Mouse (Mus musculus): ENCODE results near the gene Elobl. TPM values are rescaled to one million over a fixed set of nuclear protein-coding genes. Genes with fewer than 3 reads are reported as not detected.

Gene Elobl
- polyA plus RNA-seq, 1 experiment from 2014 or later = not detected

- H3K4me2 ChIP-seq (ENCODE audit: low read length) = no peak overlapping the region
- H3K4me3 ChIP-seq (ENCODE audit: low read depth, low read length) = no peak overlapping the region
- WGBS = 89% methylated on average over 2 of the region's 2 CpGs
- H3K9me3 ChIP-seq (replicated peaks; ENCODE audit: control insufficient read depth, low read length) = no peaks in the 10 kb centered on the region
- DNase-seq (ENCODE audit: low spot score) (no peak), ATAC-seq (no peak)
- H3K27ac ChIP-seq (ENCODE audit: low read depth, low read length) = no peak overlapping the region
- peaks cover 11% of the 10 kb centered on the region for H3K36me3 ChIP-seq (ENCODE audit: control insufficient read depth, insufficient read depth, low read length)
- H3K27me3 ChIP-seq (replicated peaks; ENCODE audit: control insufficient read depth, insufficient read depth, low read length) = peaks cover 15% of the 10 kb centered on the region
- H3K9ac ChIP-seq (ENCODE audit: low read length) = no peak overlapping the region
- no peaks in the 10 kb centered on the region for H3K4me1 ChIP-seq (ENCODE audit: control insufficient read depth, insufficient read depth, low read length)
These were observed 28.9 kb upstream of the Elobl start for GRCm38 (mm10) chr11:88995616-88996015.

- H3K27ac ChIP-seq (ENCODE audit: low read depth, low read length) = no peak overlapping the region
- no peaks in the 10 kb centered on the region for H3K4me1 ChIP-seq (ENCODE audit: control insufficient read depth, insufficient read depth, low read length)
- peaks cover 11% of the 10 kb centered on the region for H3K27me3 ChIP-seq (replicated peaks; ENCODE audit: control insufficient read depth, insufficient read depth, low read length)
- ATAC-seq = no peak
- 93% methylated on average over 7 of the region's 7 CpGs for WGBS
- H3K9me3 ChIP-seq (replicated peaks; ENCODE audit: control insufficient read depth, low read length) = no peaks in the 10 kb centered on the region
- peaks cover 15% of the 10 kb centered on the region for H3K36me3 ChIP-seq (ENCODE audit: control insufficient read depth, insufficient read depth, low read length)
- DNase-seq (ENCODE audit: low spot score) = no peak
- no peak overlapping the region for H3K9ac ChIP-seq (ENCODE audit: low read length)
- H3K4me3 ChIP-seq (ENCODE audit: low read depth, low read length) = no peak overlapping the region
- no peak overlapping the region for H3K4me2 ChIP-seq (ENCODE audit: low read length)
These were observed 27.8 kb upstream of the Elobl start for GRCm38 (mm10) chr11:88994492-88994891.

GRCm38 (mm10) chr11:88993625-88994024 lies 26.9 kb upstream of the Elobl start:
- H3K4me2 ChIP-seq (ENCODE audit: low read length) = no peak overlapping the region
- peaks cover 15% of the 10 kb centered on the region for H3K36me3 ChIP-seq (ENCODE audit: control insufficient read depth, insufficient read depth, low read length)
- peak; percentile 37 for DNase-seq (ENCODE audit: low spot score)
- no peaks in the 10 kb centered on the region for H3K4me1 ChIP-seq (ENCODE audit: control insufficient read depth, insufficient read depth, low read length)
- H3K4me3 ChIP-seq (ENCODE audit: low read depth, low read length) = no peak overlapping the region
- H3K9ac ChIP-seq (ENCODE audit: low read length) = no peak overlapping the region
- WGBS = 13% methylated on average over 5 of the region's 5 CpGs
- ATAC-seq = no peak
- H3K27me3 ChIP-seq (replicated peaks; ENCODE audit: control insufficient read depth, insufficient read depth, low read length) = 0 out of 2 replicates have a peak, but pooled peaks cover 3% of the 10 kb centered on the region
- no peak overlapping the region for H3K27ac ChIP-seq (ENCODE audit: low read depth, low read length)
- no peaks in the 10 kb centered on the region for H3K9me3 ChIP-seq (replicated peaks; ENCODE audit: control insufficient read depth, low read length)

GRCm38 (mm10) chr11:88993186-88993585 lies 26.5 kb upstream of the Elobl start:
- 0 out of 2 replicates have a peak, but pooled peaks cover 2% of the 10 kb centered on the region for H3K27me3 ChIP-seq (replicated peaks; ENCODE audit: control insufficient read depth, insufficient read depth, low read length)
- H3K4me3 ChIP-seq (ENCODE audit: low read depth, low read length) = no peak overlapping the region
- H3K9me3 ChIP-seq (replicated peaks; ENCODE audit: control insufficient read depth, low read length) = no peaks in the 10 kb centered on the region
- no peaks in the 10 kb centered on the region for H3K4me1 ChIP-seq (ENCODE audit: control insufficient read depth, insufficient read depth, low read length)
- H3K36me3 ChIP-seq (ENCODE audit: control insufficient read depth, insufficient read depth, low read length) = peaks cover 18% of the 10 kb centered on the region
- ATAC-seq = no peak
- H3K27ac ChIP-seq (ENCODE audit: low read depth, low read length) = no peak overlapping the region
- 53% methylated on average over 7 of the region's 7 CpGs for WGBS
- H3K4me2 ChIP-seq (ENCODE audit: low read length) = no peak overlapping the region
- no peak overlapping the region for H3K9ac ChIP-seq (ENCODE audit: low read length)
- DNase-seq (ENCODE audit: low spot score) = no peak

- no peak overlapping the region for H3K27ac ChIP-seq (ENCODE audit: low read depth, low read length)
- no peaks in the 10 kb centered on the region for H3K9me3 ChIP-seq (replicated peaks; ENCODE audit: control insufficient read depth, low read length)
- ATAC-seq = no peak
- no peak overlapping the region for H3K4me3 ChIP-seq (ENCODE audit: low read depth, low read length)
- H3K27me3 ChIP-seq (replicated peaks; ENCODE audit: control insufficient read depth, insufficient read depth, low read length) = no peaks in the 10 kb centered on the region
- no peak overlapping the region for H3K4me2 ChIP-seq (ENCODE audit: low read length)
- 77% methylated on average over 5 of the region's 5 CpGs for WGBS
- no peaks in the 10 kb centered on the region for H3K4me1 ChIP-seq (ENCODE audit: control insufficient read depth, insufficient read depth, low read length)
- H3K9ac ChIP-seq (ENCODE audit: low read length) = no peak overlapping the region
- DNase-seq (ENCODE audit: low spot score) = peak; percentile 53
- peaks cover 46% of the 10 kb centered on the region for H3K36me3 ChIP-seq (ENCODE audit: control insufficient read depth, insufficient read depth, low read length)
These were observed 22.8 kb upstream of the Elobl start for GRCm38 (mm10) chr11:88989530-88989929.

- WGBS = 76% methylated on average over 5 of the region's 5 CpGs
- no peak overlapping the region for H3K4me2 ChIP-seq (ENCODE audit: low read length)
- H3K4me1 ChIP-seq (ENCODE audit: control insufficient read depth, insufficient read depth, low read length) = no peaks in the 10 kb centered on the region
- H3K9ac ChIP-seq (ENCODE audit: low read length) = no peak overlapping the region
- ATAC-seq = no peak
- no peak for DNase-seq (ENCODE audit: low spot score)
- H3K27me3 ChIP-seq (replicated peaks; ENCODE audit: control insufficient read depth, insufficient read depth, low read length) = no peaks in the 10 kb centered on the region
- no peaks in the 10 kb centered on the region for H3K9me3 ChIP-seq (replicated peaks; ENCODE audit: control insufficient read depth, low read length)
- H3K4me3 ChIP-seq (ENCODE audit: low read depth, low read length) = no peak overlapping the region
- no peak overlapping the region for H3K27ac ChIP-seq (ENCODE audit: low read depth, low read length)
- peaks cover 52% of the 10 kb centered on the region for H3K36me3 ChIP-seq (ENCODE audit: control insufficient read depth, insufficient read depth, low read length)
These were observed 22.2 kb upstream of the Elobl start for GRCm38 (mm10) chr11:88988956-88989355.

- no peaks in the 10 kb centered on the region for H3K4me1 ChIP-seq (ENCODE audit: control insufficient read depth, insufficient read depth, low read length)
- H3K9ac ChIP-seq (ENCODE audit: low read length) = no peak overlapping the region
- no peak overlapping the region for H3K4me3 ChIP-seq (ENCODE audit: low read depth, low read length)
- ATAC-seq (no peak), DNase-seq (ENCODE audit: low spot score) (no peak)
- H3K27ac ChIP-seq (ENCODE audit: low read depth, low read length) = no peak overlapping the region
- H3K4me2 ChIP-seq (ENCODE audit: low read length) = no peak overlapping the region
- peaks cover 71% of the 10 kb centered on the region for H3K36me3 ChIP-seq (ENCODE audit: control insufficient read depth, insufficient read depth, low read length)
- WGBS = 88% methylated on average over 10 of the region's 10 CpGs
- H3K9me3 ChIP-seq (replicated peaks; ENCODE audit: control insufficient read depth, low read length) = no peaks in the 10 kb centered on the region
- H3K27me3 ChIP-seq (replicated peaks; ENCODE audit: control insufficient read depth, insufficient read depth, low read length) = no peaks in the 10 kb centered on the region
These were observed 19.9 kb upstream of the Elobl start for GRCm38 (mm10) chr11:88986616-88987015.

GRCm38 (mm10) chr11:88981337-88981736 lies 14.6 kb upstream of the Elobl start:
- H3K9ac ChIP-seq (ENCODE audit: low read length) = no peak overlapping the region
- ATAC-seq (no peak), DNase-seq (ENCODE audit: low spot score) (no peak)
- no peaks in the 10 kb centered on the region for H3K9me3 ChIP-seq (replicated peaks; ENCODE audit: control insufficient read depth, low read length)
- WGBS = 91% methylated on average over 8 of the region's 8 CpGs
- H3K4me3 ChIP-seq (ENCODE audit: low read depth, low read length) = no peak overlapping the region
- no peak overlapping the region for H3K4me2 ChIP-seq (ENCODE audit: low read length)
- no peak overlapping the region for H3K27ac ChIP-seq (ENCODE audit: low read depth, low read length)
- H3K27me3 ChIP-seq (replicated peaks; ENCODE audit: control insufficient read depth, insufficient read depth, low read length) = no peaks in the 10 kb centered on the region
- peaks cover 50% of the 10 kb centered on the region for H3K36me3 ChIP-seq (ENCODE audit: control insufficient read depth, insufficient read depth, low read length)
- no peaks in the 10 kb centered on the region for H3K4me1 ChIP-seq (ENCODE audit: control insufficient read depth, insufficient read depth, low read length)

- Histone ChIP-seq H3K27me3 (replicated peaks; ENCODE audit: control insufficient read depth, insufficient read depth, low read length) (no peaks in the 10 kb centered on the region), H3K9ac (ENCODE audit: low read length) (no peak overlapping the region), H3K4me2 (ENCODE audit: low read length) (no peak overlapping the region), H3K36me3 (ENCODE audit: control insufficient read depth, insufficient read depth, low read length) (peaks cover 14% of the 10 kb centered on the region), H3K27ac (ENCODE audit: low read depth, low read length) (no peak overlapping the region), H3K4me1 (ENCODE audit: control insufficient read depth, insufficient read depth, low read length) (no peaks in the 10 kb centered on the region), H3K9me3 (replicated peaks; ENCODE audit: control insufficient read depth, low read length) (no peaks in the 10 kb centered on the region), H3K4me3 (ENCODE audit: low read depth, low read length) (no peak overlapping the region)
- 93% methylated on average over 5 of the region's 5 CpGs for WGBS
- DNase-seq (ENCODE audit: low spot score) (no peak), ATAC-seq (no peak)
These were observed 10.5 kb upstream of the Elobl start for GRCm38 (mm10) chr11:88977188-88977587.
